Mouse (Mus musculus): ENCODE data around the gene Tie1.
"Not testable (repeated sequence)": the region's sequence is repeated elsewhere in the genome, so short reads cannot be mapped to it uniquely, and the experiment has no call there.

Tie1 gene

GRCm38 (mm10) chr4:118489717-118490132 lies at the start of gene Tie1:
TSS of gene Tie1 (minus strand) at chr4:118490061.
- no peak for DNase-seq (ENCODE audit: low spot score in 2 of 2)

- DNase-seq (ENCODE audit: low spot score in 2 of 2): no peak
Observed at GRCm38 (mm10) chr4:118537801-118538200, 47.9 kb upstream of the Tie1 start.

DNA sequence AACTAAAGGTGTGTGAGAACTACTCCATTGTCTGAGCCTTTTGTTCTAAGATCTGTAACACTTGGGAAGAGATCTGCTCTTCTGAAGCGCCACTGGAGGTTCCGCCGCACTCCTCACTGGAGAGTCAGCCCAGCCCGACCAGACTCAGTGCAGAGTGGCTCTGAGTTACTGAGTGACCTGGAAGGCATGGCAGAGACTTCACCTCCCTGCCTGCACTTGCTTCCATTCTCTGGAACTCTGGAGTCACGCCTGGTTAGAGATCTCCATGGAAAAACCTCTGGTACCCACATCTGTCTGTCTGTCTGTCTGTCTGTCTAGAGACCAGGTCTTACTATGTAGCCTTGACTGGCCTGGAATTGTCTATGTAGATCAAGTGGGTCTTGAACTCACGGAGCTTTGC lies 45.7 kb upstream of the Tie1 start:
- no peak for DNase-seq (ENCODE audit: low spot score in 2 of 2)

- DNase-seq (ENCODE audit: low spot score in 2 of 2): no peak
Observed at GRCm38 (mm10) chr4:118533605-118534004, 43.7 kb upstream of the Tie1 start.

GRCm38 (mm10) chr4:118533156-118533555 lies 43.3 kb upstream of the Tie1 start:
- no peak for DNase-seq (ENCODE audit: low spot score in 2 of 2)

DNA sequence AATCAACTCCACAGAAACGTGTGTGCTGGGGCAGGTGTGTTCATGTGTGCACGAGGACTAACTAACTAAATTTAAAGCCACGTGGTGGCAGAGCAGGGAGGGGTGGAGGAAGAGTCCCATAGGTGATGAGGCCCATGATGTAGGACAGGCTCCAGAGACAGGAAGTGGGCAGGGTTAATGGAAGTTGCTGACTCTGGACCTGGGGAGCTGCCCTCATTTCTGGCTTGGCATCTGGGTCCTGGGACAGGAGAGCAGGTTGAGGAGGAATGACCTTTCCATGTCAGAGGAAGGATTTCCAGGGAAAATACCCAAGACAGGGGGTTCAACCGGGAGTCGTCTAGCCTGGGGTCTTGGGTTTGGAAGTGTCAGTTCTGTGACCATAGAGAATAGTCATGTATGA lies 42.8 kb upstream of the Tie1 start:
- DNase-seq (ENCODE audit: low spot score in 2 of 2): no peak

DNA sequence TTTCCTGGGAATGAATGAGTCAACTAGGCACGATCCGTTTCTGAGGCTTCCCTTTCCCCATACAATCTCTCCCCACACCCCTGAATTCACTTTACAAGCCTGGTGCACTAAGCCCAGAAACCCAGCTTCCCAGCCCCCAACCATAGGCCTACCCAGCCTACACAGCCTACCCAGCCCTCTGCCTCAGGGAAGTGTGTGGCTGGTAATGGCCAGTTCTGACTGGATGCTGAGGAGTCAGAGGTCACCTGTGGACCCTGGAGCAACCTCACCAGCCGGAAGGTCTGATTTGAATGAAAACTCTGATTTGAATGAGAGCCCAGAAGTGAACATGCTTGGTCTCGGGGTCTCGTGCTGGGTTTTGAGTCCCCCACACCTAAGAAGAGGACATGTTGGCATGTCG lies 37.9 kb upstream of the Tie1 start:
- DNase-seq (ENCODE audit: low spot score in 2 of 2): no peak

GRCm38 (mm10) chr4:118527335-118527681 lies 37.4 kb upstream of the Tie1 start:
- DNase-seq (ENCODE audit: low spot score in 2 of 2): no peak

DNA sequence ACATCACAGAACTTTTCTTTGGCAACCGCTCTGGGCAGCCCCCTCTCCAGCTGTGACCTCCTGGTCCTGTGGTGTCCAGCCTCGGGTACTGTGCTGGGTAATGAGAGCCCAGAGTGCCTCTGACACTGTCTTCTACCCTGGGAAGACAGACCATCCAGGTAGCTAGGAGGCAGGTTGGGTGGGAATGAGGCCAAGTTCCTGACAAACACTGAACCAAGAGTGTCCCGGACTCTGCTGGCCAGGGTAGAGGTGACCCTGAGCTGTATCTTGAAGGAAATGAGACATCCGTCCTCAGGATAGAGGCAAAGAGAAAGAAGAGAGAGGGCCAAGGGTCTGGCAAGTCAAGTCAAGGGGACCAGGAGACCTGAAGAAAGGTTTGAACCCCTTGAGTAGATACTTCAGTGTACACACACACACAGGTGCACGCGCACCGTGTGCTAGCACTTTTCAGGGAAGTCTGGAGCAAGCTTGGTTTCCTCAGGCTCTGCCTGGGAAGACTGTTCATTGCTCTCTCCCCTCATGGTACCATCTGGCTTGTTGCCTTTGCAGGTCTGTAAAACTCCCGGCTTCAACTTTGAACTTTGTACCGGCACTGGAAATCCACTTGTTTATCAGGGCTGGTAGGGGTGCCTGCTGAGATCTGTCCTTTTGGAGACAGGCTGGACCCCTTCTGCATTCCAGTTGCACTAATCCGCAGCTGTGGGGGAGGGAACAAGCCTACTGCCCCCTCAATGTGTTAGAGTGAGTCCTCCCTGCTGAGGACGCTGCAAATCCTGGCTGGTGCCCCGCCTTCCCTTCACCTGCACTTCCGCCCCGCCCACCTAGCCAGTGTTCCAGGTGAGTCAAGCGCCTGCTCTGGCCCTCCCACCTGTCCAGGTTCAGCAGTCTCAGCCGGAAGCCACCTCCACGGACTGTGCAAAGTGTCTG lies 36.8 kb upstream of the Tie1 start, which contains the start of gene 2610528J11Rik:
TSS of gene 2610528J11Rik (plus strand) at position 592 of the 927 bp plus-strand sequence.
- DNase-seq (ENCODE audit: low spot score in 2 of 2): no peak

- DNase-seq (ENCODE audit: low spot score in 2 of 2): no peak
Observed at GRCm38 (mm10) chr4:118525779-118526178, 35.9 kb upstream of the Tie1 start.

DNA sequence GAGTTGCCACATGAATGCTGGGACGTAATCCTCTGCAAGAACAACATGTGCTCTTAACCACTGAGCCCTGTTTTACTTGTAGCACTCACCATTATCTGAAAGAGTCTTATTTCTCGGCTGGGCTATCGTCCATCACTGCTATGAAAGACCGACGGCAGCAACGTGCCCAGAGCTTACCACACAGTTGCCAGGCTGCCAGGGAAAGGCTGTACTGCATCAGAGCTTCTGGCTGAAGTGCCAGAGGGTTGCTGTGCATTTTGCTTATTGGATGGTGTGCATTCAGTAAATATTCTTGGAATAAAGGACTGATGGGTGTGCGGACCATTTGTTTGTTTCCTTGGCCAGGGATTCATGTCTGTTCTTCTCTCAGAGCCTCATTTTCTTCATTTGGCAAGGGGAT lies 34.1 kb upstream of the Tie1 start:
- DNase-seq (ENCODE audit: low spot score in 2 of 2): no peak

- no peak for DNase-seq (ENCODE audit: low spot score in 2 of 2)
Observed at GRCm38 (mm10) chr4:118522248-118522647, 32.4 kb upstream of the Tie1 start.

GRCm38 (mm10) chr4:118518208-118518607 lies 28.3 kb upstream of the Tie1 start:
- no peak for DNase-seq (ENCODE audit: low spot score in 2 of 2)

DNA sequence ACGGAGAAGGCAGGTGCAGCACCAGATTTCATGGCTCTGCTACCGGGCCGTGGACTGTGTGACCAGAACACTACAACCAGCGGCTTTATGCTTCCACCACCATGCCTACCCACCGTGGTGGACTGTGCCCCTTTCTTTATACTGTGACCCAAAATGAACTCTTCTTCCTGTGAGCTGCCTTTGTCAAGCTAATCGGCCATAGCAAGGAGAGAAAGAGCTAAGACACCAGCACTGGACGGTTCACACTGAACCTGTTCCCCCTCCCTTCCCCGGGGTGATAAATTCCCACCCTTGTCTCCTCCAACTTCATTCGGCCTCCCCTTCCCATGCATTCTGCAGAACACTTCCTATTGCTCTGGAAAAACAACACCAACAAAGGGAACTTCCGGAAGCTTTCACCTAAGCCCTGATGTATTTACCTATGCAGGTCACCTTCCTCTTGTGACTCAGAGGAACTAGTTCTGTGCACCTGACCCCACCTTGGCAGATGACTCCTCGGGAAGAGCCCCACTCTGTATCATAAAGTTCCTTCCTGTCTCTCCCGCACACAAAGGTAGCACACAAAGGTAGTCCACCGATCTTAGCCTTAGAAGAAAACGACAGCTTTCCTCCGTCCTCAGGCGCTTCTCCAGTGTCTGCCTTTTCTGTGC lies 27.8 kb upstream of the Tie1 start:
- DNase-seq (ENCODE audit: low spot score in 2 of 2): no peak

GRCm38 (mm10) chr4:118516699-118517496 lies 27.0 kb upstream of the Tie1 start:
- no peak for DNase-seq (ENCODE audit: low spot score in 2 of 2)

GRCm38 (mm10) chr4:118509050-118509449 lies 19.2 kb upstream of the Tie1 start:
- DNase-seq (ENCODE audit: low spot score in 2 of 2): no peak

DNA sequence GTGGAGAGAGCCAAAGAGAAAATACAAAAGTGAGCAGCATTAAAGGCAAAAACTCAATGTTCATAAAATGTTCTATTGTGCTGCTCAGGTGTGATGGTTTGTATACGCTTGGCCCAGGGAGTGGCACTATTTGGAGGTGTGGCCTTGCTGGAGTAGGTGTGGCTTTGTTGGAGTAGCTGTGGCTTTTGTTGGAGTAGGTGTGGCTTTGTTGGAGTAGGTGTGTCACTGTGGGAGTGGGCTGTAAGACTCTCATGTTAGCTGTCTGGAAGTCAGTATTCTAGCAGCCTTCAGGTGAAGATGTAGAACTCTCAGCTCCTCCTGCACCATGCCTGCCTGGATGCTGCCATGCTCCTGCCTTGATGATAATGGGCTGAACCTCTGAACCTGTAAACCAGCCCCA lies 17.3 kb upstream of the Tie1 start:
- DNase-seq (ENCODE audit: low spot score in 2 of 2): not testable (repeated sequence)

DNA sequence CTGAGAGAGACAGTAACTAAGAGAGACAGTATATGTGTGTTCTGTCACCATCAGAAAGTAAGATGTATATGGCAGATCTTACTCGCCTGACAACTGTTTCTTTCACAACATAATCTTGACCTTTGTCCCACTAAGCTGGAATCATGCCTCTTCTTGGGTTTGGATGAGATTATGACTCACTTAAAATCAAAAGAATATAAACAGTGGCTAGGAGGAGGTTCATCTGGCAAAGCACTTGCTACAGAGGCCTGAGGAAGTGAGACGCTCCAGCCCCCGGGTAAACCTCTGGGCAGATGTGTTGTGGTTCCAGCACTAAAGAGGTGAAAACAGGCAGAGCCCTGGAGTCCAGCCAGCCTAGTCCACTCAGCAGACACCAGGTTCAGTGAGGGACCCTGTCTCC lies 15.7 kb upstream of the Tie1 start:
- no peak for DNase-seq (ENCODE audit: low spot score in 2 of 2)

DNA sequence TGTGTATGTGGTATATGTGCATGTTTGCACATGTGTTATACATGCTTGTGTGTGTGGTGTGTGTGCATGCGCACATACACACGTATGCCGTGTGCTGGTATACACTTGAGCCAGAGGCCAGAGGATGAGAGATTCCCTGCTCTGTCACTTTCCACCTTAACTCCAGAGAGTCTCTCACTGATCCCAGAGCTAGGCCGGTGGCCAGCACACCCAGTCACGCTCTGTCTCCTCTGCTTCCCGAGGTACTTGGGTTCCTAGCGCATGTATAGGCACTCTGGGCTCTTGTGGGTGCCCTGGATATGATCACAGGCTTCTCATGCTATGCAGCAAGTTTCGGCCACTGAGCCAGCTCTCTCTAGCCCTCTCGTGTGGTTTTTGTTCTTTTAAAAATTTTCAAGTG lies 10.9 kb upstream of the Tie1 start:
- DNase-seq (ENCODE audit: low spot score in 2 of 2): no peak

DNA sequence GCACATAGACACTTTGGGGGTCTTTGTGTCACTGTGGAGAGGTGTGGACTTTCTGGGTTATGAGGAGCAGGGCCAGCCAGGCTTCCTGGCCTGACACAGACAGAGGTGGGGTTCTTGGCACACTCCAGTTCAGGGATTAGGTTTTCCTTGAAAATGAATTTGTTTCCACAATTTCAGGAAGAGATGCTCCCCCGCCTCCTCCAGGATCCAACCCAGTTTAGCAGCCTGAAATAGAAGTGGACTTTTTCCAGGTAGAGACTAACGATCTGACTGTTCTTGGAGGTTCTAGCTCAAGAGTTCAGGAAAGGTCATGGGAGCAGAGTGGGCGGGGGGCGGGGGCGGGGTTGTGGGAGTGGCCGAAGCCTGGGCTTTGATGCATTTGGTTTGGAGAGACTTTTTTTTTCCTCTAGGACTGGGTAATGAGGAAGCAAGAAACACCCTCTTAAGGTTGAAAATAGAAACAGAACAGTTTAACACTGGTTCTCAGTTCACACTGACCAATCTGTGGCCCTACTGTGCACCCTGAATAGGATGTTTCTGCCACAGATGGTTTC lies 10.4 kb upstream of the Tie1 start:
- no peak for DNase-seq (ENCODE audit: low spot score in 2 of 2)

- no peak for DNase-seq (ENCODE audit: low spot score in 2 of 2)
Observed at GRCm38 (mm10) chr4:118490461-118490860, 600 bp upstream of the Tie1 start.
